Mouse (Mus musculus) MEL (cell line): ENCODE results near the gene Diaph3.

Source experiments
- CTCF ChIP-seq, 3 experiments: IDR thresholded peaks in 2 of 3; conservative IDR thresholded peaks in 1 of 3; 2 replicates each; pipeline ENCODE4 v1.5.1; 2011 to 2012; ENCODE audit warnings: low read length in 3 of 3, low read depth in 2 of 3, mild to moderate bottlenecking in 2 of 3, improper control_type of control experiment in 1 of 3, inconsistent platforms in 1 of 3, mixed read lengths in 1 of 3, moderate library complexity in 1 of 3; ENCODE audit not compliant: control insufficient read depth in 1 of 3, insufficient read depth in 1 of 3, poor library complexity in 1 of 3, severe bottlenecking in 1 of 3
- KAT2A ChIP-seq: conservative IDR thresholded peaks from 2 replicates; pipeline ENCODE4 v1.6.1; 2012; ENCODE audit warnings: low read depth, low read length, improper control_type of control experiment, inconsistent platforms
- TAL1 ChIP-seq: IDR thresholded peaks from 2 replicates; pipeline ENCODE4 v1.6.1; 2012; ENCODE audit warnings: mild to moderate bottlenecking, inconsistent platforms, low read length, moderate library complexity, mixed read lengths

DNA sequence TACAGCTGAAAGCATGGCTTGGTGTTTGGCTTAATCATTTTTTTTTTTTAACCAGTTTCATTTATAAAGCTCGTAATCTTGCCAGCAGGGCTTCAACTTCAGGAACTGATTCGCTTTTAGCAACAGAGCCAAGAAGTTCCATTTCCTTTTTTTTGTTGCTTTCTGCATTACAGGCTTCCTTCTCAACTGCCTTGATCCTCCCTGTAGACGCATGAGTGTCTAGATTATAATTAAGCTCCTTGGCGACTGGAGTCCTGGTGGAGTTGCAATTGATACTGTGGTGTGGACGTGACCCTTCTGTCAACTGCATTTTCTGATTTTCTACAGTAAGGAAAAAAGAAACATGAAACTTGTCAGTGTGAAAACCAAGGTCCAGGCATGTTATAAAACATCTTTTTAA is 484.8 kb downstream of the Diaph3 start:
- TF ChIP-seq KAT2A (no peak), CTCF (IDR thresholded peaks at IDR 0.05 in 2 of 3, conservative IDR thresholded peaks at IDR 0.05 in 1 of 3; ENCODE audit: control insufficient read depth in 1 of 3, insufficient read depth in 1 of 3, low read depth in 2 of 3, low read length in 3 of 3, poor library complexity in 1 of 3, severe bottlenecking in 1 of 3) (no peak), TAL1 (no peak)
